Mouse (Mus musculus): ENCODE measurements around the gene Cep131. TPM values are rescaled to one million over a fixed set of nuclear protein-coding genes. Genes with fewer than 3 reads are reported as not detected.

The Cep131 gene
- 27.7 and 30.7 TPM in 2 replicates for polyA plus RNA-seq (2015; fragmentation: Nextera tagmentation; extraction: Ambion mirVana)

GRCm38 (mm10) chr11:120086702-120087152 is at the start of gene Cep131:
Gene Cep131 (minus strand): TSS chr11:120086827.
- Histone ChIP-seq H3K9me3 (replicated peaks) (no peaks in the 10 kb centered on the region), H3K4me1 (peaks cover 18% of the 10 kb centered on the region), H3K27ac (replicated peaks) (peak within 1 kb of the TSS; percentile 81), H3K36me3 (peaks cover 39% of the 10 kb centered on the region), H3K4me3 (replicated peaks) (peak within 1 kb of the TSS; percentile 86), H3K4me2 (replicated peaks) (peak within 1 kb of the TSS; percentile 91), H3K9ac (peak within 1 kb of the TSS; percentile 95), H3K27me3 (no peaks in the 10 kb centered on the region)
- under 1% methylated on average over 42 of the region's 42 CpGs for WGBS
- ATAC-seq (ENCODE audit: insufficient number of reproducible peaks, low FRiP score, low TSS enrichment, low read depth) = peak; percentile 98

GRCm38 (mm10) chr11:120136195-120136594 is 49.6 kb upstream of the Cep131 start:
- ATAC-seq (ENCODE audit: insufficient number of reproducible peaks, low FRiP score, low TSS enrichment, low read depth) = no peak
- no peak overlapping the region for H3K27ac ChIP-seq (replicated peaks)
- H3K36me3 ChIP-seq = peaks cover 53% of the 10 kb centered on the region
- WGBS = 79% methylated on average over 8 of the region's 8 CpGs
- H3K4me2 ChIP-seq (replicated peaks) = no peak overlapping the region
- no peaks in the 10 kb centered on the region for H3K4me1 ChIP-seq
- H3K9me3 ChIP-seq (replicated peaks) = no peaks in the 10 kb centered on the region
- no peak overlapping the region for H3K9ac ChIP-seq
- H3K4me3 ChIP-seq (replicated peaks) = no peak overlapping the region
- H3K27me3 ChIP-seq = no peaks in the 10 kb centered on the region

- no peak overlapping the region for H3K9ac ChIP-seq
- H3K36me3 ChIP-seq = peaks cover 62% of the 10 kb centered on the region
- no peak overlapping the region for H3K4me3 ChIP-seq (replicated peaks)
- WGBS = 92% methylated on average over 9 of the region's 9 CpGs
- no peaks in the 10 kb centered on the region for H3K4me1 ChIP-seq
- H3K27ac ChIP-seq (replicated peaks) = no peak overlapping the region
- H3K4me2 ChIP-seq (replicated peaks) = no peak overlapping the region
- H3K9me3 ChIP-seq (replicated peaks) = no peaks in the 10 kb centered on the region
- ATAC-seq (ENCODE audit: insufficient number of reproducible peaks, low FRiP score, low TSS enrichment, low read depth) = 0 out of 2 replicates have a peak, but pooled peaks have one; percentile 27
- no peaks in the 10 kb centered on the region for H3K27me3 ChIP-seq
Observed at GRCm38 (mm10) chr11:120134847-120135530, 48.4 kb upstream of the Cep131 start.

- no peak overlapping the region for H3K4me3 ChIP-seq (replicated peaks)
- no peak overlapping the region for H3K9ac ChIP-seq
- no peak overlapping the region for H3K27ac ChIP-seq (replicated peaks)
- H3K4me2 ChIP-seq (replicated peaks) = no peak overlapping the region
- H3K27me3 ChIP-seq = no peaks in the 10 kb centered on the region
- WGBS = 93% methylated on average over 5 of the region's 5 CpGs
- H3K4me1 ChIP-seq = no peaks in the 10 kb centered on the region
- H3K36me3 ChIP-seq = peaks cover 69% of the 10 kb centered on the region
- H3K9me3 ChIP-seq (replicated peaks) = no peaks in the 10 kb centered on the region
- no peak for ATAC-seq (ENCODE audit: insufficient number of reproducible peaks, low FRiP score, low TSS enrichment, low read depth)
Observed at GRCm38 (mm10) chr11:120134148-120134547, 47.5 kb upstream of the Cep131 start.

- H3K4me2 ChIP-seq (replicated peaks) = no peak overlapping the region
- H3K4me3 ChIP-seq (replicated peaks) = no peak overlapping the region
- H3K9ac ChIP-seq = no peak overlapping the region
- no peak overlapping the region for H3K27ac ChIP-seq (replicated peaks)
- H3K27me3 ChIP-seq = no peaks in the 10 kb centered on the region
- no peak for ATAC-seq (ENCODE audit: insufficient number of reproducible peaks, low FRiP score, low TSS enrichment, low read depth)
- H3K9me3 ChIP-seq (replicated peaks) = no peaks in the 10 kb centered on the region
- H3K4me1 ChIP-seq = no peaks in the 10 kb centered on the region
- peaks cover 66% of the 10 kb centered on the region for H3K36me3 ChIP-seq
- 78% methylated on average over 7 of the region's 7 CpGs for WGBS
Observed at GRCm38 (mm10) chr11:120129281-120129680, 42.7 kb upstream of the Cep131 start.

- Histone ChIP-seq H3K27me3 (no peaks in the 10 kb centered on the region), H3K9me3 (replicated peaks) (no peaks in the 10 kb centered on the region), H3K4me2 (replicated peaks) (no peak overlapping the region), H3K27ac (replicated peaks) (no peak overlapping the region), H3K4me1 (no peaks in the 10 kb centered on the region), H3K4me3 (replicated peaks) (no peak overlapping the region), H3K36me3 (peaks cover 63% of the 10 kb centered on the region), H3K9ac (no peak overlapping the region)
- ATAC-seq (ENCODE audit: insufficient number of reproducible peaks, low FRiP score, low TSS enrichment, low read depth) = no peak
- WGBS = 84% methylated on average over 2 of the region's 2 CpGs
Observed at GRCm38 (mm10) chr11:120126845-120127244, 40.2 kb upstream of the Cep131 start.

GRCm38 (mm10) chr11:120122126-120122525 is 35.5 kb upstream of the Cep131 start:
- Histone ChIP-seq H3K27me3 (no peaks in the 10 kb centered on the region), H3K9ac (no peak overlapping the region), H3K4me3 (replicated peaks) (no peak overlapping the region), H3K36me3 (peaks cover 38% of the 10 kb centered on the region), H3K4me1 (peaks cover 15% of the 10 kb centered on the region; the same call in 1 of the 2 replicates), H3K27ac (replicated peaks) (no peak overlapping the region), H3K4me2 (replicated peaks) (no peak overlapping the region), H3K9me3 (replicated peaks) (no peaks in the 10 kb centered on the region)
- 81% methylated on average over 12 of the region's 12 CpGs for WGBS
- ATAC-seq (ENCODE audit: insufficient number of reproducible peaks, low FRiP score, low TSS enrichment, low read depth) = no peak

GRCm38 (mm10) chr11:120120642-120121420 is 34.2 kb upstream of the Cep131 start:
- peaks cover 40% of the 10 kb centered on the region for H3K36me3 ChIP-seq
- H3K27ac ChIP-seq (replicated peaks) = no peak overlapping the region
- H3K27me3 ChIP-seq = no peaks in the 10 kb centered on the region
- H3K9ac ChIP-seq = no peak overlapping the region
- H3K9me3 ChIP-seq (replicated peaks) = no peaks in the 10 kb centered on the region
- no peak overlapping the region for H3K4me2 ChIP-seq (replicated peaks)
- ATAC-seq (ENCODE audit: insufficient number of reproducible peaks, low FRiP score, low TSS enrichment, low read depth) = no peak
- WGBS = 78% methylated on average over 17 of the region's 17 CpGs
- no peak overlapping the region for H3K4me3 ChIP-seq (replicated peaks)
- H3K4me1 ChIP-seq = peaks cover 15% of the 10 kb centered on the region; the same call in 1 of the 2 replicates

GRCm38 (mm10) chr11:120119936-120120541 is 33.4 kb upstream of the Cep131 start:
- H3K27ac ChIP-seq (replicated peaks) = no peak overlapping the region

GRCm38 (mm10) chr11:120119108-120119507 is 32.5 kb upstream of the Cep131 start:
- Histone ChIP-seq H3K36me3 (peaks cover 40% of the 10 kb centered on the region), H3K4me2 (replicated peaks) (no peak overlapping the region), H3K27me3 (no peaks in the 10 kb centered on the region), H3K9ac (no peak overlapping the region), H3K4me1 (peaks cover 15% of the 10 kb centered on the region; the same call in 1 of the 2 replicates), H3K27ac (replicated peaks) (no peak overlapping the region), H3K9me3 (replicated peaks) (no peaks in the 10 kb centered on the region), H3K4me3 (replicated peaks) (no peak overlapping the region)
- 93% methylated on average over 7 of the region's 7 CpGs for WGBS
- no peak for ATAC-seq (ENCODE audit: insufficient number of reproducible peaks, low FRiP score, low TSS enrichment, low read depth)

More at GRCm38 (mm10) chr11:120119936-120120541, 33.4 kb upstream of the Cep131 start:
- Histone ChIP-seq H3K4me2 (replicated peaks) (no peak overlapping the region), H3K27me3 (no peaks in the 10 kb centered on the region), H3K4me1 (peaks cover 15% of the 10 kb centered on the region; the same call in 1 of the 2 replicates), H3K9me3 (replicated peaks) (no peaks in the 10 kb centered on the region), H3K4me3 (replicated peaks) (no peak overlapping the region), H3K36me3 (peaks cover 40% of the 10 kb centered on the region), H3K9ac (no peak overlapping the region)
- ATAC-seq (ENCODE audit: insufficient number of reproducible peaks, low FRiP score, low TSS enrichment, low read depth) = no peak
- WGBS = 54% methylated on average over 10 of the region's 10 CpGs

- no peaks in the 10 kb centered on the region for H3K27me3 ChIP-seq
- no peak overlapping the region for H3K4me3 ChIP-seq (replicated peaks)
- H3K4me1 ChIP-seq = peaks cover 15% of the 10 kb centered on the region; the same call in 1 of the 2 replicates
- peaks cover 28% of the 10 kb centered on the region for H3K36me3 ChIP-seq
- 84% methylated on average over 2 of the region's 2 CpGs for WGBS
- ATAC-seq (ENCODE audit: insufficient number of reproducible peaks, low FRiP score, low TSS enrichment, low read depth) = no peak
- H3K4me2 ChIP-seq (replicated peaks) = no peak overlapping the region
- H3K9ac ChIP-seq = no peak overlapping the region
- no peaks in the 10 kb centered on the region for H3K9me3 ChIP-seq (replicated peaks)
- no peak overlapping the region for H3K27ac ChIP-seq (replicated peaks)
Observed at GRCm38 (mm10) chr11:120117626-120118025, 31.0 kb upstream of the Cep131 start.
